Comparison of ENCODE assay signal across 27 mouse cellular contexts in the genomic region with DNA sequence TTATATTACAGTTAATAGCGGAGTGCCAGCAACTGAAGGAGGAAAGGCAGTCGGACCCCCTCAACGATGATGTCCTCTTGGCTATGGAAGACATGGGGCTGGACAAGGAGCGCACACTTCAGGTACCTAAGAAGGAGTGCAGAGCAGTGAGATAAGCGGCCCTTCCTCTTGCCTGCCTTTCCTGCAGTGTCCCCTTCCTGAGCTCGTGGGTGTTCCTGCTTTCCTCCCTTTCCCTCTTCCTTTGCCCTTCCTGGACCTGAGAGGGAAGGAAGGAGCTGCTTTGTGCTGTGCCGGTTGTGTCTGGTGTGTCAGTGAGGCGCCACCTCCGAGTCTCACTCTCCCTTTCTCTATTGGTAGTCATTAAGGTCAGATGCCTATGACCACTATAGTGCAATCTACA. TPM values are rescaled to one million over a fixed set of nuclear protein-coding genes. Genes with fewer than 3 reads are reported as not detected.
A peak's percentile ranks its signal among the peaks of the same experiment; 100 is the strongest.
DNase-seq lines count a peak whose midpoint lies in the region; ATAC-seq and TF ChIP-seq lines count a peak whose summit lies in the region.
"Had no signal": no experiment of that assay in that cellular context is flagged by ENCODE, and none has a peak within 500 bp of the region (broad histone marks: within the 10 kb centered on the region; RNA-seq: fewer than 3 reads in every experiment).

No protein-coding gene starts in this region.

- no peaks in the 10 kb centered on the region for H3K79me2 ChIP-seq in heart, adult 2 months (replicated peaks; ENCODE audit: control insufficient read depth, insufficient read depth, low read length)

- H3K4me3 ChIP-seq in heart, adult 2 months = no peak overlapping the region
- no peak overlapping the region for H3K4me3 ChIP-seq in heart, embryonic 13.5 days
- H3K4me3 ChIP-seq: embryonic facial prominence, embryonic 13.5 days; embryonic facial prominence, embryonic 15.5 days; erythroblast, embryonic 14.5 days; forebrain, embryonic 10.5 days; forebrain, embryonic 12.5 days had no signal

- no peak for TF ChIP-seq CTCF in heart, adult 2 months (IDR thresholded peaks at IDR 0.05)

- no peak for TF ChIP-seq POLR2A in heart, adult 2 months (IDR thresholded peaks at IDR 0.05; ENCODE audit: insufficient read depth, low read depth, low read length)

- WGBS in heart, adult 2 months = 51% methylated on average over 9 of the region's 9 CpGs
- WGBS in heart, embryonic 13.5 days = 69% methylated on average over 9 of the region's 9 CpGs

- H3K27ac ChIP-seq in heart, adult 2 months = peak overlapping the region; percentile 11; the same call in 1 of the 2 replicates
- no peak overlapping the region for H3K27ac ChIP-seq in heart, embryonic 13.5 days (replicated peaks)
- H3K27ac ChIP-seq: embryonic facial prominence, embryonic 13.5 days; embryonic facial prominence, embryonic 15.5 days; forebrain, embryonic 10.5 days; forebrain, embryonic 12.5 days had no signal

- TF ChIP-seq EP300 in heart, adult 2 months (IDR thresholded peaks at IDR 0.05; ENCODE audit: insufficient read depth, low read depth, low read length) = no peak

- no peak for ATAC-seq in heart, embryonic 13.5 days (ENCODE audit: extremely low read depth, insufficient number of reproducible peaks, low FRiP score, low TSS enrichment)
- ATAC-seq: forebrain, embryonic 14.5 days; forebrain, embryonic 16.5 days had no signal

- peaks cover 33% of the 10 kb centered on the region for H3K4me1 ChIP-seq in heart, adult 2 months (ENCODE audit: control insufficient read depth, insufficient read depth, low read length)
- H3K4me1 ChIP-seq in heart, embryonic 13.5 days = peaks cover 63% of the 10 kb centered on the region
- H3K4me1 ChIP-seq: forebrain, embryonic 10.5 days; forebrain, embryonic 12.5 days had no signal

- H3K4me2 ChIP-seq in heart, embryonic 13.5 days = no peak overlapping the region
- H3K4me2 ChIP-seq: embryonic facial prominence, embryonic 13.5 days; embryonic facial prominence, embryonic 15.5 days; forebrain, embryonic 12.5 days had no signal

- H3K36me3 ChIP-seq in heart, adult 2 months (ENCODE audit: control insufficient read depth, insufficient read depth, low read length) = peaks cover 14% of the 10 kb centered on the region
- H3K36me3 ChIP-seq in heart, embryonic 13.5 days = peaks cover 41% of the 10 kb centered on the region

- no peak overlapping the region for H3K9ac ChIP-seq in heart, adult 2 months (ENCODE audit: low read depth, low read length)
- H3K9ac ChIP-seq in heart, embryonic 13.5 days = 0 out of 2 replicates have a peak overlapping the region, but pooled peaks have one; percentile 7
- H3K9ac ChIP-seq: embryonic facial prominence, embryonic 13.5 days; embryonic facial prominence, embryonic 15.5 days; forebrain, embryonic 12.5 days had no signal

- DNase-seq in heart, adult 2 months = no peak
- DNase-seq in heart, postnatal 14 days = no peak
- no peak for DNase-seq in heart, adult 8-10 months (ENCODE audit: low spot score)
- DNase-seq: adrenal gland, adult 2 months; adrenal gland, postnatal 10 days; adrenal gland, postnatal 25 days; cerebellum, adult 11 months; cerebellum, adult 18-20 months; cerebellum, adult 8-10 months; cerebellum, adult 9-11 months; cerebellum, postnatal 14 days; cerebellum, postnatal 36 days; embryo, embryonic 11 days had no signal

- intact Hi-C loops in heart, adult 2 months (cut with DNase I) = loop anchor here (5.0 kb wide), 1 partner anchor 52 kb away; no protein-coding TSS in a partner anchor
- intact Hi-C loops in heart, postnatal 14 days (cut with DNase I) = loop anchor here (10.0 kb wide), 1 partner anchor 280 kb away; no protein-coding TSS in a partner anchor

- no peaks in the 10 kb centered on the region for H3K9me3 ChIP-seq in heart, embryonic 13.5 days
- H3K9me3 ChIP-seq: embryonic facial prominence, embryonic 13.5 days; embryonic facial prominence, embryonic 15.5 days; forebrain, embryonic 10.5 days; forebrain, embryonic 12.5 days had no signal

- no peaks in the 10 kb centered on the region for H3K27me3 ChIP-seq in heart, adult 2 months (ENCODE audit: control insufficient read depth, insufficient read depth, low read length)
- no peaks in the 10 kb centered on the region for H3K27me3 ChIP-seq in heart, embryonic 13.5 days (replicated peaks)
- H3K27me3 ChIP-seq: embryonic facial prominence, embryonic 13.5 days; embryonic facial prominence, embryonic 15.5 days; forebrain, embryonic 12.5 days had no signal

RNA-seq across cellular contexts. Expression of a gene that starts 33.6 kb away (rescaled TPM):
- total RNA-seq in heart, adult 2 months (2021) = not detected
- 0.51 and 2.3 TPM in 2 replicates for polyA plus RNA-seq in heart, adult 2 months (2012; rRNA removed)
- total RNA-seq in heart, postnatal 14 days (2021) = under 1 TPM in 1 of 2 experiments, not detected in 1; 0.29 TPM
- 11.2 and 68.6 TPM in 2 replicates for polyA plus RNA-seq in heart, embryonic 13.5 days (2015; fragmentation: Nextera tagmentation; extraction: Ambion mirVana)
- not detected for total RNA-seq in heart, adult 8-10 months (2022)
- total RNA-seq: common myeloid progenitor, adult 5-6 weeks had no signal
- polyA plus RNA-seq: C2C12 had no signal

RNA-seq across cellular contexts. Expression of a gene that starts 40.6 kb away (rescaled TPM):
- total RNA-seq in heart, adult 2 months (2021) = not detected
- 1.4 and 3.3 TPM in 2 replicates for polyA plus RNA-seq in heart, adult 2 months (2012; rRNA removed)
- not detected for total RNA-seq in heart, postnatal 14 days (2021)
- not detected in 2 replicates for polyA plus RNA-seq in heart, embryonic 13.5 days (2015; fragmentation: Nextera tagmentation; extraction: Ambion mirVana)
- not detected for total RNA-seq in heart, adult 8-10 months (2022)
- total RNA-seq: common myeloid progenitor, adult 5-6 weeks; ES-E14; MEL had no signal
- polyA plus RNA-seq: brain, embryonic 14.5 days; C2C12; embryonic facial prominence, embryonic 11.5 days; embryonic facial prominence, embryonic 13.5 days; embryonic facial prominence, embryonic 15.5 days; erythroblast, embryonic 14.5 days; forebrain, embryonic 10.5 days; forebrain, embryonic 12.5 days; forebrain, embryonic 14.5 days; forebrain, embryonic 16.5 days had no signal

RNA-seq across cellular contexts. Expression of a gene that starts 45.7 kb away (rescaled TPM):
- total RNA-seq in heart, adult 2 months (2021) = not detected
- 0.09 and 0.10 TPM in 2 replicates for polyA plus RNA-seq in heart, adult 2 months (2012; rRNA removed)
- under 1 TPM in 1 of 2 experiments, not detected in 1; 0.12 TPM for total RNA-seq in heart, postnatal 14 days (2021)
- not detected in 2 replicates for polyA plus RNA-seq in heart, embryonic 13.5 days (2015; fragmentation: Nextera tagmentation; extraction: Ambion mirVana)
- not detected for total RNA-seq in heart, adult 8-10 months (2022)
- total RNA-seq: adrenal gland, postnatal 25 days; common myeloid progenitor, adult 5-6 weeks; ES-E14; MEL had no signal
- polyA plus RNA-seq: C2C12; embryonic facial prominence, embryonic 11.5 days; embryonic facial prominence, embryonic 13.5 days; erythroblast, embryonic 14.5 days; forebrain, embryonic 10.5 days; forebrain, embryonic 12.5 days; forebrain, embryonic 14.5 days; forebrain, embryonic 16.5 days had no signal
